Mouse (Mus musculus) right cerebral cortex, postnatal 25 days (tissue): ENCODE results near the gene Kptn.

Source experiments
- DNase-seq: peaks from one replicate; pipeline ENCODE4 v3.0.0; 2022

The Kptn gene

GRCm38 (mm10) chr7:16119569-16120261, at the start of gene Kptn:
TSS of gene Kptn (plus strand) at chr7:16119895.
- peak; percentile 93 for DNase-seq

GRCm38 (mm10) chr7:16070846-16071245, 48.8 kb upstream of the Kptn start:
- DNase-seq: no peak

- DNase-seq: no peak
Observed at GRCm38 (mm10) chr7:16071906-16072305, 47.8 kb upstream of the Kptn start.

- DNase-seq: no peak
Observed at GRCm38 (mm10) chr7:16079947-16080346, 39.7 kb upstream of the Kptn start.

- DNase-seq: no peak
Observed at GRCm38 (mm10) chr7:16080581-16080980, 39.1 kb upstream of the Kptn start.

GRCm38 (mm10) chr7:16083361-16083760, 36.3 kb upstream of the Kptn start:
- DNase-seq: no peak

- no peak for DNase-seq
Observed at GRCm38 (mm10) chr7:16087587-16087986, 32.1 kb upstream of the Kptn start.

- no peak for DNase-seq
Observed at GRCm38 (mm10) chr7:16094592-16094991, 25.1 kb upstream of the Kptn start.

GRCm38 (mm10) chr7:16098021-16099017, 21.4 kb upstream of the Kptn start, which contains the start of gene Napa:
TSS of gene Napa (plus strand) at chr7:16098458.
- DNase-seq: peak; percentile 98

- peak; percentile 2 for DNase-seq
Observed at GRCm38 (mm10) chr7:16099901-16100300, 19.8 kb upstream of the Kptn start.

GRCm38 (mm10) chr7:16101081-16101480, 18.6 kb upstream of the Kptn start:
- peak; percentile 2 for DNase-seq

- no peak for DNase-seq
Observed at GRCm38 (mm10) chr7:16101726-16102475, 17.8 kb upstream of the Kptn start.

GRCm38 (mm10) chr7:16102686-16103226, 16.9 kb upstream of the Kptn start:
- DNase-seq: no peak

- DNase-seq: peak; percentile 82
Observed at GRCm38 (mm10) chr7:16103760-16104159, 15.9 kb upstream of the Kptn start.

- no peak for DNase-seq
Observed at GRCm38 (mm10) chr7:16104611-16105388, 14.9 kb upstream of the Kptn start.

GRCm38 (mm10) chr7:16108886-16109542, 10.7 kb upstream of the Kptn start:
- no peak for DNase-seq

GRCm38 (mm10) chr7:16110158-16110557, 9.5 kb upstream of the Kptn start:
- DNase-seq: no peak

GRCm38 (mm10) chr7:16111284-16112090, 8.2 kb upstream of the Kptn start:
- DNase-seq: peak; percentile 56

- no peak for DNase-seq
Observed at GRCm38 (mm10) chr7:16116418-16116817, 3.3 kb upstream of the Kptn start.

GRCm38 (mm10) chr7:16117100-16117499, 2.6 kb upstream of the Kptn start:
- no peak for DNase-seq

- no peak for DNase-seq
Observed at GRCm38 (mm10) chr7:16120262-16120600, 536 bp downstream of the Kptn start.
